Mouse (Mus musculus) neural tube, embryonic 15.5 days (tissue): ENCODE measurements around the gene Gnb1l. TPM values are rescaled to one million over a fixed set of nuclear protein-coding genes. Genes with fewer than 3 reads are reported as not detected.

Experiments used
- ATAC-seq: fragments of 200-750 bp; cut with Nextera tagmentation; 2 replicates; pipeline ENCODE4 v1.8.0; 2017; ENCODE audit warnings: mild to moderate bottlenecking, moderate TSS enrichment, moderate library complexity; ENCODE audit not compliant: low FRiP score
- H3K27ac ChIP-seq: fragments of 300-500 bp; sonication (generic); replicated peaks from 2 replicates; pipeline ENCODE4 v1.5.1; 2015; ENCODE audit warnings: mild to moderate bottlenecking, inconsistent platforms
- H3K27me3 ChIP-seq: fragments of 300-500 bp; sonication (generic); replicated peaks from 2 replicates; pipeline ENCODE4 v1.6.1; 2015; ENCODE audit warnings: inconsistent platforms
- H3K36me3 ChIP-seq: fragments of 300-500 bp; sonication (generic); 2 replicates; pipeline ENCODE4 v1.6.1; 2015; ENCODE audit warnings: inconsistent platforms
- H3K4me1 ChIP-seq: fragments of 300-500 bp; sonication (generic); 2 replicates; pipeline ENCODE4 v1.6.1; 2015; ENCODE audit warnings: inconsistent platforms
- H3K4me2 ChIP-seq: fragments of 300-500 bp; sonication (generic); 2 replicates; pipeline ENCODE4 v1.6.1; 2015; ENCODE audit warnings: inconsistent platforms, mild to moderate bottlenecking, moderate library complexity
- H3K4me3 ChIP-seq: fragments of 300-500 bp; sonication (generic); replicated peaks from 2 replicates; pipeline ENCODE4 v1.5.1; 2015; ENCODE audit warnings: mild to moderate bottlenecking, inconsistent platforms
- H3K9ac ChIP-seq: fragments of 300-500 bp; sonication (generic); replicated peaks from 2 replicates; pipeline ENCODE4 v1.6.1; 2015; ENCODE audit warnings: mild to moderate bottlenecking, inconsistent platforms
- H3K9me3 ChIP-seq: fragments of 300-500 bp; sonication (generic); replicated peaks from 2 replicates; pipeline ENCODE4 v1.6.1; 2016; ENCODE audit warnings: inconsistent platforms
- WGBS: fragments of 180-500 bp; shearing (Covaris S2); methylation state at CpG from one replicate; pipeline ENCODE4 v1.1.7; 2015; ENCODE audit warnings: mixed read lengths; 5-methylcytosine and 5-hydroxymethylcytosine counted together
- polyA plus RNA-seq: library from polyadenylated mRNA; unstranded; fragments of >200 nt; fragmentation: Nextera tagmentation; extraction: Ambion mirVana; gene quantifications from 2 replicates; pipeline ENCODE4 v1.2.1, GENCODE M21; 2015

Gene Gnb1l
- polyA plus RNA-seq, 1 experiment from 2014 or later: 16.1 TPM

GRCm38 (mm10) chr16:18462598-18462997 is 35.9 kb upstream of the Gnb1l start:
- no peak for ATAC-seq
- WGBS: 59% methylated on average over 8 of the region's 8 CpGs
- Histone ChIP-seq H3K9ac (no peak overlapping the region), H3K27ac (no peak overlapping the region), H3K36me3 (no peaks in the 10 kb centered on the region), H3K4me2 (no peak overlapping the region), H3K9me3 (no peaks in the 10 kb centered on the region), H3K27me3 (0 out of 2 replicates have a peak, but pooled peaks cover 9% of the 10 kb centered on the region), H3K4me1 (peaks cover 20% of the 10 kb centered on the region), H3K4me3 (no peak overlapping the region)

- peaks cover 6% of the 10 kb centered on the region; the same call in 1 of the 2 replicates for H3K36me3 ChIP-seq
- 87% methylated on average over 3 of the region's 3 CpGs for WGBS
- no peak overlapping the region for H3K9ac ChIP-seq
- H3K4me2 ChIP-seq: no peak overlapping the region
- H3K27ac ChIP-seq: no peak overlapping the region
- H3K4me1 ChIP-seq: peaks cover 15% of the 10 kb centered on the region
- ATAC-seq: no peak
- H3K9me3 ChIP-seq: no peaks in the 10 kb centered on the region
- H3K4me3 ChIP-seq: no peak overlapping the region
- 0 out of 2 replicates have a peak, but pooled peaks cover 7% of the 10 kb centered on the region for H3K27me3 ChIP-seq
Observed at GRCm38 (mm10) chr16:18464271-18464670, 34.2 kb upstream of the Gnb1l start.

GRCm38 (mm10) chr16:18470829-18471228 is 27.7 kb upstream of the Gnb1l start:
- ATAC-seq: no peak

GRCm38 (mm10) chr16:18471381-18471955 is 27.0 kb upstream of the Gnb1l start:
- WGBS: 86% methylated on average over 11 of the region's 11 CpGs
- Histone ChIP-seq H3K4me1 (no peaks in the 10 kb centered on the region), H3K9ac (no peak overlapping the region), H3K36me3 (peaks cover 17% of the 10 kb centered on the region; the same call in 1 of the 2 replicates), H3K9me3 (no peaks in the 10 kb centered on the region), H3K4me3 (no peak overlapping the region), H3K27ac (no peak overlapping the region), H3K4me2 (no peak overlapping the region), H3K27me3 (no peaks in the 10 kb centered on the region)
- no peak for ATAC-seq

More at GRCm38 (mm10) chr16:18470829-18471228, 27.7 kb upstream of the Gnb1l start:
- no peak overlapping the region for H3K4me2 ChIP-seq
- no peak overlapping the region for H3K9ac ChIP-seq
- 26% methylated on average over 1 of the region's 1 CpGs for WGBS
- no peaks in the 10 kb centered on the region for H3K4me1 ChIP-seq
- H3K27me3 ChIP-seq: no peaks in the 10 kb centered on the region
- H3K9me3 ChIP-seq: no peaks in the 10 kb centered on the region
- H3K4me3 ChIP-seq: no peak overlapping the region
- H3K27ac ChIP-seq: no peak overlapping the region
- H3K36me3 ChIP-seq: peaks cover 17% of the 10 kb centered on the region; the same call in 1 of the 2 replicates

- ATAC-seq: no peak
- Histone ChIP-seq H3K4me1 (no peaks in the 10 kb centered on the region), H3K9me3 (no peaks in the 10 kb centered on the region), H3K4me3 (no peak overlapping the region), H3K36me3 (peaks cover 17% of the 10 kb centered on the region; the same call in 1 of the 2 replicates), H3K27ac (no peak overlapping the region), H3K9ac (no peak overlapping the region), H3K27me3 (no peaks in the 10 kb centered on the region), H3K4me2 (no peak overlapping the region)
- WGBS: 86% methylated on average over 6 of the region's 6 CpGs
Observed at GRCm38 (mm10) chr16:18471976-18472375, 26.5 kb upstream of the Gnb1l start.

- H3K36me3 ChIP-seq: peaks cover 17% of the 10 kb centered on the region; the same call in 1 of the 2 replicates
- no peak overlapping the region for H3K27ac ChIP-seq
- no peak overlapping the region for H3K4me3 ChIP-seq
- WGBS: 67% methylated on average over 4 of the region's 4 CpGs
- no peak overlapping the region for H3K4me2 ChIP-seq
- no peak overlapping the region for H3K9ac ChIP-seq
- no peaks in the 10 kb centered on the region for H3K4me1 ChIP-seq
- no peaks in the 10 kb centered on the region for H3K27me3 ChIP-seq
- no peaks in the 10 kb centered on the region for H3K9me3 ChIP-seq
- no peak for ATAC-seq
Observed at GRCm38 (mm10) chr16:18472416-18472815, 26.1 kb upstream of the Gnb1l start.

- Histone ChIP-seq H3K36me3 (peaks cover 17% of the 10 kb centered on the region; the same call in 1 of the 2 replicates), H3K4me1 (no peaks in the 10 kb centered on the region), H3K4me3 (no peak overlapping the region), H3K4me2 (no peak overlapping the region), H3K9me3 (no peaks in the 10 kb centered on the region), H3K9ac (no peak overlapping the region), H3K27ac (no peak overlapping the region), H3K27me3 (no peaks in the 10 kb centered on the region)
- WGBS: 94% methylated on average over 8 of the region's 8 CpGs
- ATAC-seq: no peak
Observed at GRCm38 (mm10) chr16:18472976-18473375, 25.5 kb upstream of the Gnb1l start.

- Histone ChIP-seq H3K36me3 (peaks cover 12% of the 10 kb centered on the region; the same call in 1 of the 2 replicates), H3K27ac (no peak overlapping the region), H3K27me3 (no peaks in the 10 kb centered on the region), H3K4me3 (no peak overlapping the region), H3K9me3 (no peaks in the 10 kb centered on the region), H3K9ac (no peak overlapping the region), H3K4me1 (no peaks in the 10 kb centered on the region), H3K4me2 (no peak overlapping the region)
- WGBS: 90% methylated on average over 2 of the region's 2 CpGs
- ATAC-seq: no peak
Observed at GRCm38 (mm10) chr16:18474021-18474420, 24.5 kb upstream of the Gnb1l start.

- Histone ChIP-seq H3K4me1 (no peaks in the 10 kb centered on the region), H3K4me2 (no peak overlapping the region), H3K9me3 (no peaks in the 10 kb centered on the region), H3K27ac (no peak overlapping the region), H3K9ac (no peak overlapping the region), H3K27me3 (no peaks in the 10 kb centered on the region), H3K4me3 (no peak overlapping the region), H3K36me3 (no peaks in the 10 kb centered on the region)
- no peak for ATAC-seq
- WGBS: 72% methylated on average over 6 of the region's 6 CpGs
Observed at GRCm38 (mm10) chr16:18477996-18478395, 20.5 kb upstream of the Gnb1l start.

- Histone ChIP-seq H3K36me3 (no peaks in the 10 kb centered on the region), H3K27ac (no peak overlapping the region), H3K9me3 (no peaks in the 10 kb centered on the region), H3K9ac (no peak overlapping the region), H3K4me3 (no peak overlapping the region), H3K4me1 (peaks cover 4% of the 10 kb centered on the region; the same call in 1 of the 2 replicates), H3K27me3 (no peaks in the 10 kb centered on the region), H3K4me2 (no peak overlapping the region)
- ATAC-seq: no peak
- WGBS: 37% methylated on average over 7 of the region's 7 CpGs
Observed at GRCm38 (mm10) chr16:18479667-18480066, 18.8 kb upstream of the Gnb1l start.

GRCm38 (mm10) chr16:18480933-18481485 is 17.5 kb upstream of the Gnb1l start:
- no peaks in the 10 kb centered on the region for H3K36me3 ChIP-seq
- no peak overlapping the region for H3K9ac ChIP-seq
- ATAC-seq: no peak
- no peak overlapping the region for H3K4me2 ChIP-seq
- peaks cover 6% of the 10 kb centered on the region; the same call in 1 of the 2 replicates for H3K4me1 ChIP-seq
- H3K27me3 ChIP-seq: no peaks in the 10 kb centered on the region
- WGBS: 72% methylated on average over 4 of the region's 4 CpGs
- H3K27ac ChIP-seq: no peak overlapping the region
- H3K4me3 ChIP-seq: no peak overlapping the region
- no peaks in the 10 kb centered on the region for H3K9me3 ChIP-seq

- no peaks in the 10 kb centered on the region for H3K27me3 ChIP-seq
- H3K4me2 ChIP-seq: no peak overlapping the region
- no peak overlapping the region for H3K27ac ChIP-seq
- no peak overlapping the region for H3K9ac ChIP-seq
- no peak for ATAC-seq
- 96% methylated on average over 3 of the region's 3 CpGs for WGBS
- no peaks in the 10 kb centered on the region for H3K9me3 ChIP-seq
- no peaks in the 10 kb centered on the region for H3K36me3 ChIP-seq
- no peak overlapping the region for H3K4me3 ChIP-seq
- H3K4me1 ChIP-seq: peaks cover 6% of the 10 kb centered on the region; the same call in 1 of the 2 replicates
Observed at GRCm38 (mm10) chr16:18482431-18482830, 16.1 kb upstream of the Gnb1l start.
